Mouse (Mus musculus): ENCODE results near the gene Adamtsl1.

Adamtsl1 gene

GRCm38 (mm10) chr4:86053487-86054237 lies 539.7 kb downstream of the Adamtsl1 start:
- peak; percentile 9 for DNase-seq (ENCODE audit: low spot score)

GRCm38 (mm10) chr4:86060614-86061013 lies 546.6 kb downstream of the Adamtsl1 start:
- no peak for DNase-seq (ENCODE audit: low spot score)

DNA sequence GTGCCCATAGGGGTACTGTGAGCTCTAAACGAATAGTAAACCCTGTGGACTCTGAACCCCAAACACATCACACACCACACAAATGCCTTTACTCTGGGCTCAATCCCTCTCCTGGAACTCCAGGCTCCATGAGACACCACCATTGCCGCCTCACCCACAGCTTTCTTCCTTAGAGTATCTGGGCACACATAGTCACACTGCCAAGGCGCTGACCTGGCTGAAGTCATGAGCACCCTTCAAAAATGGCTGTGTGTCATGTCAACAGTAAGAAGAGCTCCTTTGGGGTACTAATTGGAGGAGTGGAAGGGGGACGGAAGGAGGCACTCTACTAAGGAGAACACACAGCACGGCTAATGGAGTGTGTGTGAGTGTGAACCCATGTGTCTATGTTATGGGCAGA lies 554.4 kb downstream of the Adamtsl1 start:
- no peak for DNase-seq (ENCODE audit: low spot score)

DNA sequence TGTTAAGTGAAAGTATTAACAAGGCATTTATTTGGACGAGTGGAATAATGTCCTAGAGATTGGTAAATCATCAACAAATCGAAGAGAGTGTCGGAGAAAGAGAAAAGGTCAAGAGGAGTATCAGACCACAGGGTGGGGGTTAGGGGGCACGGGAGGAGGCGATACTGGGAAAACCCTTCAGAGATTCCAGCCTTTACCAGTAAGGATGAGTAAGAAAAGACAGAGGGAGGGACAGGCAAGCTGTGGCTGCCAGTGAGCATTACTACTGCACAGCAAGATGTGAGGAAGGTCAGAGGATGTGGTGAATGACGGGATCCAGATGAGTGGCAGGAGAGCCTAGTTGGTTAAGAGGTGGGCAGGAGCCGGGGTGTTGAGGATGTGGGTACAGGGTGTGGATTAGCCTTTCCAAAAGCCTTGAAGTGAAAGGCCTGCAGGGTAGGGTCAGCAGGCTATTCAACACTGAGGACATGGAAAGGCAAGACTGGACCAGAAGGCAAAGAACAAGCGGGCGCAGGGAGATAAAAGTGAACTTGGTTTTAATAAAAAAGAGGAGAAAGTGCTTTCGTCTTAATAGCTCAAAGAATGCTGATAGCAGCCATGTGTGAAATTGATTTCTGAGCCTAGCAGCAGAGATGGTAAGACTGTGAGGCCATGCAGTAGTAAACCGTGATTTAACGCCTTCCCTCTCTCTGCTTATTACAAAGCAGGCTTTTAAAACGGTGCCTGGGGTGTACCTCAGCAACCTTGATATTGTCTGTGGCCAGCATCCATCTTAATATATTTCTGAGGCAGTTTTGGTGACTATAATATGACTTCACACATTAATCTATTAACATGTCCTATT lies 555.1 kb downstream of the Adamtsl1 start:
- DNase-seq (ENCODE audit: low spot score) = no peak

DNA sequence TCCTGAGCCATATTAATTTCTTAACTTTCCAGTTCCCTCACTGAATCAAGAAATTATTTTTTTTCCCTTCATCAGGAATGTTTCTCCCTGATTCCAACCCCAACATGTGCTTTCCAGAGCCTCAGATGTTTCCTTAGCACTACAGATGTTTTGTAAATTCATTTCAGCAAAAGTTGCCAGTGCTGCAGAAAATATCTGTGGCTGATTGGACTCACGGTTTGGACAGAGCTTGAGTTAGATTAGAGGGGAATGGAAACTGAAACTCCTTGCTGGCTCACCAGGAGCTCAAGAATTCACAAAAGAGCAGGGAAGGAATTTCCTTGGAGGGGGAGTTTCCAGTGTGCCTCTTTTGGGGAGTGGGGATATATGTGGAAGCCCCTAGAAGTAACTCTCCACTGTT lies 560.9 kb downstream of the Adamtsl1 start:
- DNase-seq (ENCODE audit: low spot score) = no peak

DNA sequence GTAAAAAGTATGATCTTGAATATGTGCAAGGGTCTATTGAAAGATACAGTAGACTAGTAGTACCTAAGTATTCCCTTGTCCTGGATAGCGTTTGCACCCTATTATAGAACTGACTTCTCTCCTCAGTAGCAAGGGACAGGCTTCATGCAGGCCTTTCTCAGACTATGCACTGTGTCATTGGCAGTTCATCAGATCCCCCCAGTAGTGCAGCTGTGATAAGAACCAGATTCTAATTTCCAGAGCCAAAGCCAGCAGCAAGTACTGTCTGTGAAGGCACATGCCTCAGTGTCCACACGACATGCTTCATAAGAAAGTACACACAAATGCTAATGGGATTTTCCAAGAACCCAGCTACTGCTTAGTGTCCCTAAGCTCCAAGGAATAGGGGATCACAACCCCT lies 563.4 kb downstream of the Adamtsl1 start:
- no peak for DNase-seq (ENCODE audit: low spot score)

GRCm38 (mm10) chr4:86077854-86078253 lies 563.9 kb downstream of the Adamtsl1 start:
- peak; percentile 30 for DNase-seq (ENCODE audit: low spot score)

DNA sequence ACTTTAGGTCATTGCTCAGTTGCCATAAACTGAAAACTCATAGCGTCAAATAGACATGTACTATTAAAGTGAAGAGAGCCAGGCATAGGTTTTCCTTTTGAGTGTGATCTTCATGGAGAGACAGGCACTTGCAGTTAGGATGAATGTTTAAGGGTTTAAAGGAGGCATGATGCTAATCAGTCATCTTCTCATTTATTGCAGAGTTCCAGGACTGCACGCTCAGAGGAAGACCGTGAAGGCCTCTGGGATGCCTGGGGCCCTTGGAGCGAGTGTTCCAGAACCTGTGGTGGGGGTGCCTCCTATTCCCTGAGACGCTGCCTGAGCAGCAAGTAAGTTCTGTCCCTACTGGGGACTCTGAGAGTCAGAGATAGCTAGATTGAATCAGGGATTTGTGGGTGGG lies 573.5 kb downstream of the Adamtsl1 start:
- no peak for DNase-seq (ENCODE audit: low spot score)

DNA sequence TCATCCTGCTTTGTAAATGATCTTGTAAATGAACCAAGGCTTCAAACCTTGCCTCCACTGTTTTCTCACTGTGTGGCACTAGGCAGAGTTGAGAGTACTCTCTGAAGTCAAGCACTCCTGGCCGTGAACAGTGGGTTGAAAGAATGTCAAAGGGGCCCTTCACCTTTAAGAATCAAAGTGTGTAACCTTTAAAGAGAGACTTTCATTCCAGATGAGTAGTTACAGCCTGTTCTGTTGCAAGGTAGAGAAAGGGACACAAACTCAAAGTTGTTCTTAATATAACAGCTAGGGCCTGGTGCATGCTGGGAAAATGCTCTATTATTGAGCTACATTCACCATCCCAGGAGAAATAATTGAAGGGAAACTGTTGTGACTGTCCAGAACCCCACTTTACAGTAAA lies 589.2 kb downstream of the Adamtsl1 start:
- DNase-seq (ENCODE audit: low spot score) = no peak

- DNase-seq (ENCODE audit: low spot score) = no peak
Measured at GRCm38 (mm10) chr4:86108325-86108724, 594.4 kb downstream of the Adamtsl1 start.

DNA sequence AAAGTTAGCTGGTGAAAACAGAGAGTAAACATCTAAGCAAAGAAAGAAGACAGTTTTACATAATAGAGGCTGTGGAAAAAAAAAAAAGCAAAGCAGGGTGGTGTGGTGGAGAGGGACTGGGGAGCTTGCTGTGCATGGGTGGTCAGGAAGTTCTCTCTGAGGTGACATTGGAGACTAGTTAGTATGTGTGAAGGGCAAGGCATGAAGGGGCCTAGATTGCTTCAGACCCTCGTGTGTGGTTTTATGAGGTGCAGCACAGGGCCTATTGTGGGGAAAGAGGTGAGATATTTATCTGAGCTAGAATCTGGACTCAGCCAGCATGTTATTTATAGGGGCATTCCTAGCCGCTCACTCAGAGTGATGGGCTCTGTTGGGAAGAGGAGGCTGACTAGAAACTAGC lies 605.1 kb downstream of the Adamtsl1 start:
- no peak for DNase-seq (ENCODE audit: low spot score)

DNA sequence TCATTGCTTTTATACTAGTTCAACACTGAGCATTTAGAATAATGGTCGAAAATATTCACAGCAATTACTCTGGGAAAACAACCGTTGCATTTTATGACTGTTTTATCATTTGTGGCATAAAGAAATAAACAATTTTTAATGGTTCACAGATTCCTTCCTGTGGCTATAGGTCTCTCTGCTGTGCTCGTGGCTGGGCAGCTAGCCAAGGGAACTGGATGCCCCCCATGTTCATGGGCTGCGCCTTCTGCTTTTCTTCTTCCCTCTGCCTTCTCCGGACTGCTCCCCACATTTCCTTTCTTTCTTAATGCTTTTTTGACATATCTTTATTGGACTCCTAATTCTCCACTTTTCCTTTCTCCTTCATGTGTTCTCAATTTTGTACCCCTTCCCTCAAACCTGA lies 608.5 kb downstream of the Adamtsl1 start:
- DNase-seq (ENCODE audit: low spot score) = no peak

- peak; percentile 45 for DNase-seq (ENCODE audit: low spot score)
Measured at GRCm38 (mm10) chr4:86124374-86124773, 610.4 kb downstream of the Adamtsl1 start.

DNA sequence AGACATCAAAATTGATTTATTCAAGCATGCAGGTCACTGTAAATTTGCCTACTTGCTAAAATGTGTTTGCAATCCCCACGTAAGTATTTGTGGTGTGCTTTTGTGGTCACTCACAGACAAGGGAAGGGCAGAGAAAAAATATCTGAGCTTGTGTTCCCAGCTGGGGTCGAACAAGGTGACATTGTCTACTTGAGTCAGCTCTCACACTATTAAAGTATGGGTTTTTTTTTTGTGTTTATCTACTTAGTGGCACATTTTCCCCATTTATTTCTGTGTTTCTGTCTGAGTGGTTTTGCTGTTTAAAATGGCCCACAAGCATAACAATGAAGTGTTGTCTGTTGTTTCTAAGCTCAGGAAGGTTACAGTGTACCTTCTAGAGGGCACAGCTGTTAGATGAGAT lies 612.7 kb downstream of the Adamtsl1 start:
- DNase-seq (ENCODE audit: low spot score) = no peak

DNA sequence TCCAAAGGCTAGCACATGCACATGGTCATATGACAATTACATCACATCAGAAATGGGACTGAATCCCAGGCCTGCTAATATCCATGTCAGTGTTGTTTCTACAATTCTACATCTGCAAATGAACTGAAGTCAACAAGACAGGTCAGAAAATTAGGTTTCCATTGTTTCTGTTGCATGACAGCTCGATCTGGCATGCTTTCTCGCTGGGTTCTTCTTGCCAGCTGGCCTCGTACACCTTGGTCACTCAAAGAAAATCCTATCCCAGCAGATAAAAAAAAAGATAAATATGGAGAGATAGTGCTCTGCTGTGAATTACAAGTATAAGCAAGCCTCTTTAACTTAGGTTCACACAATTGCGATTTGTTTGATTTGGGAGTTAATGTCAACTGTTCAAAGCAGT lies 644.6 kb downstream of the Adamtsl1 start:
- DNase-seq (ENCODE audit: low spot score) = no peak

- no peak for DNase-seq (ENCODE audit: low spot score)
Measured at GRCm38 (mm10) chr4:86159362-86159761, 645.4 kb downstream of the Adamtsl1 start.

- no peak for DNase-seq (ENCODE audit: low spot score)
Measured at GRCm38 (mm10) chr4:86170763-86171162, 656.8 kb downstream of the Adamtsl1 start.

DNA sequence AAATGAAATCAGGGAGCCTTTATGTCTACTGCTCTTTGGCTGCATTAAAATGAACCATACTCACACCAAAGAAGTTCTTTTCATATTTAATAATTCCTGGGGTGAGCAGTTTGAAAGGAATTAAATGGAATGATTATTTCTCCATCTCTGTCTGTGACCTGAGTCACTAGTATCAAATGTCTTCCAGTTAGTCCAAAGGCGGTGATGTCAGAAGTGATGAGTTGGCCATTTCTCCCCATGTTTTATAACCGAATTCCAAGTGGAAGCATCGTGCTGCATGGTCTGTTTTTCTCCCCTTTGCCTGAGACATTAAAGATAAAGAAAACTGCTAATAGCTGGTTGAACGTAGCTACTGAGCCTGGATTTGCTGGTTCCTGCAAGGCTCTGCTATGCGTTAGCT lies 657.5 kb downstream of the Adamtsl1 start:
- no peak for DNase-seq (ENCODE audit: low spot score)

DNA sequence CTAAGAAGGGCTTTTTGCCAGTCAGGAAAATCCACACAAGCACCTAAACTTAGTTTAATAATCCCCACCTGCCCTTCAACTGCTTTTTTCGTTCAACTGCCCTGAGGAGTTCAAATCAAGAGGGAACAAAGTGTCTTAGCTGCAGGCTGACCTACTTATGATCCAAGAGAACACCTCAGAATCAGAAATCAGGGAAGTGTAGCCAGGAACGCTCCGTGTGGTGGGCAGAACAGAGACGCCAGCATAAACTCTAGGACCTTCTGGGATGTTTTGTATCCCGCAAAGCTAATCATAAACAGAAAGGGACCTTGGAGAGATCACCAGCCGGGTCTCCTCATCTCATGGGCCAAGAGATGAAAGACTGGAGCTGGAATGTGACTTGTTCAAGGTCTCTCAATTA lies 663.5 kb downstream of the Adamtsl1 start:
- DNase-seq (ENCODE audit: low spot score) = no peak

GRCm38 (mm10) chr4:86178116-86178515 lies 664.1 kb downstream of the Adamtsl1 start:
- DNase-seq (ENCODE audit: low spot score) = no peak

- peak; percentile 7 for DNase-seq (ENCODE audit: low spot score)
Measured at GRCm38 (mm10) chr4:86183701-86184173, 669.8 kb downstream of the Adamtsl1 start.

DNA sequence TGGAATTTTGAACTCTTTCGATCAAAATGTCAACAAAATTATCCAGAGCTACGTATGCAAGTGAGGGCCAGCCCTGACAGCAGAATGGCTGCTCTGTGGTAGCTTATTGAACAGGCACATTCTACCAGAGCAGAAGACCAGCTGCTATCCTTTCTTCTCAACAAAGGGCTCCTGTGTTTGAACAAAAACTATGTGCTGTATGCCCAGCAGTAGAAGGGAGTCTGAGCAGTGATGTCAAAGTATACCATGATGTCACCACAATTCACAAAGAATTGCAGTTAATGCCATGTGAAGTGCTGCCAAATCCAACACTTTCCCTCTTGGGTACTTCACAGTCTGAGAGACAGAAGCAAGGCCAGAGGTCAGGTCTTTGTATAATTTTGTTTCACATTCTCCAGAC lies 675.9 kb downstream of the Adamtsl1 start:
- DNase-seq (ENCODE audit: low spot score) = peak; percentile 9

- DNase-seq (ENCODE audit: low spot score) = no peak
Measured at GRCm38 (mm10) chr4:86191195-86191594, 677.2 kb downstream of the Adamtsl1 start.

All from layer of hippocampus, adult 9-10 months (tissue).